26 mouse cellular contexts compared by ENCODE assay signal in the genomic region with DNA sequence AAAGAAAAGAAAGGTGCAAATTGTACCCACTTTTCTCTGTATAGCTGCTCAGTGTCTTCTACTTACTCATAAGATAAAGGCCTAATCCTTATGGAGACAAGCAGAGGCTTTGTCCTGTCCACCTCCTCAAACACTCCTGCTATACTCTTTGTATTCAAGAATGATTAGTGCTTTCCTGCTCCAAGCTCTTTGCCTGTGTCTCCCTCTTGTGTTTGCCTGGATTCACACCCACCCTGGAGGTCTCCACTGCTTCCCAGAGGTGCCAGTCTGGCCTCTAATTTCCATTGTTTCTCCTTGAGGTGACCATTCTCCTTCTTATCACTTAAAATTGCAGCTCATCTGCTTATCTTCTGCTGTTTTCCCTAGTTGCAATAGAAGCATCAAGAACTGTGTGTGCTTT. TPM values are rescaled to one million over a fixed set of nuclear protein-coding genes. Genes with fewer than 3 reads are reported as not detected.
DNase-seq lines count a peak whose midpoint lies in the region; ATAC-seq and TF ChIP-seq lines count a peak whose summit lies in the region.
"Had no signal": no experiment of that assay in that cellular context is flagged by ENCODE, and none has a peak within 500 bp of the region (broad histone marks: within the 10 kb centered on the region; RNA-seq: fewer than 3 reads in every experiment).

No protein-coding gene starts in this region.

- H3K27ac ChIP-seq in gastrocnemius, adult 2 months, result no peak overlapping the region
- no peak overlapping the region for H3K27ac ChIP-seq in kidney, postnatal 0 days
- no peak overlapping the region for H3K27ac ChIP-seq in midbrain, postnatal 0 days (ENCODE audit: low read depth, low read length)
- no peak overlapping the region for H3K27ac ChIP-seq in midbrain, embryonic 11.5 days (ENCODE audit: low read depth, low read length)
- H3K27ac ChIP-seq: forebrain, embryonic 10.5 days; limb, embryonic 12.5 days; liver, embryonic 13.5 days; midbrain, embryonic 13.5 days; neural tube, embryonic 12.5 days had no signal

- intact Hi-C loops in gastrocnemius, adult 2 months (cut with DNase I), result no loop called here

- H3K27me3 ChIP-seq in kidney, postnatal 0 days (ENCODE audit: insufficient read depth, low read length), result no peaks in the 10 kb centered on the region
- no peaks in the 10 kb centered on the region for H3K27me3 ChIP-seq in midbrain, postnatal 0 days (ENCODE audit: insufficient read depth, low read length)
- H3K27me3 ChIP-seq in midbrain, embryonic 11.5 days (ENCODE audit: control insufficient read depth, insufficient read depth, low read length), result no peaks in the 10 kb centered on the region
- H3K27me3 ChIP-seq: limb, embryonic 12.5 days; liver, embryonic 13.5 days; midbrain, embryonic 13.5 days; neural tube, embryonic 12.5 days had no signal

- DNase-seq in gastrocnemius, adult 2 months, result no peak
- DNase-seq in gastrocnemius, postnatal 10 days, result no peak
- DNase-seq in kidney, postnatal 0 days (ENCODE audit: low spot score), result peak; percentile 46
- DNase-seq in kidney, adult 9 months, result no peak
- DNase-seq in midbrain, postnatal 0 days (ENCODE audit: low spot score), result no peak
- DNase-seq in midbrain, embryonic 11.5 days (ENCODE audit: low spot score, missing footprints), result no peak
- DNase-seq in Muller cell, postnatal 12 days (ENCODE audit: inconsistent ontology term), result no peak
- no peak for DNase-seq in left cerebral cortex, adult 11 months (ENCODE audit: low spot score)
- DNase-seq: adrenal gland, postnatal 36 days; cerebellum, adult 11-12 months; cerebellum, postnatal 10 days; gastrocnemius, postnatal 36 days; kidney, adult 11 months; kidney, postnatal 14 days; layer of hippocampus, postnatal 36 days; liver, embryonic 13.5 days; right cerebral cortex, postnatal 14 days; spleen, adult 18-20 months had no signal

- TF ChIP-seq CTCF in gastrocnemius, adult 2 months (IDR thresholded peaks at IDR 0.05), result peak; percentile 6; the same call in 1 of the 2 replicates
- TF ChIP-seq CTCF in kidney, postnatal 0 days (IDR thresholded peaks at IDR 0.05; ENCODE audit: low read depth), result peak; percentile 59
- TF ChIP-seq CTCF in midbrain, postnatal 0 days (IDR thresholded peaks at IDR 0.05), result peak; percentile 51

- no peaks in the 10 kb centered on the region for H3K4me1 ChIP-seq in kidney, postnatal 0 days (replicated peaks; ENCODE audit: insufficient read depth, low read length)
- no peaks in the 10 kb centered on the region for H3K4me1 ChIP-seq in midbrain, postnatal 0 days (ENCODE audit: insufficient read depth, low read length)
- no peaks in the 10 kb centered on the region for H3K4me1 ChIP-seq in midbrain, embryonic 11.5 days (ENCODE audit: control insufficient read depth, insufficient read depth, low read length)
- H3K4me1 ChIP-seq: forebrain, embryonic 10.5 days; limb, embryonic 12.5 days; liver, embryonic 13.5 days; midbrain, embryonic 13.5 days; neural tube, embryonic 12.5 days had no signal

- H3K4me2 ChIP-seq in kidney, postnatal 0 days (ENCODE audit: low read length), result no peak overlapping the region
- H3K4me2 ChIP-seq in midbrain, postnatal 0 days (ENCODE audit: low read depth, low read length, poor library complexity, severe bottlenecking), result no peak overlapping the region
- H3K4me2 ChIP-seq in midbrain, embryonic 11.5 days, result no peak overlapping the region
- H3K4me2 ChIP-seq: limb, embryonic 12.5 days; liver, embryonic 13.5 days; midbrain, embryonic 13.5 days; neural tube, embryonic 12.5 days had no signal

- H3K9ac ChIP-seq in kidney, postnatal 0 days (ENCODE audit: low read depth, low read length), result no peak overlapping the region
- H3K9ac ChIP-seq in midbrain, postnatal 0 days (replicated peaks; ENCODE audit: low read length, poor library complexity, severe bottlenecking), result no peak overlapping the region
- H3K9ac ChIP-seq in midbrain, embryonic 11.5 days (ENCODE audit: low read length), result no peak overlapping the region
- H3K9ac ChIP-seq: limb, embryonic 12.5 days; liver, embryonic 13.5 days; midbrain, embryonic 13.5 days; neural tube, embryonic 12.5 days had no signal

- no peak for ATAC-seq in kidney, postnatal 0 days (replicated peaks; ENCODE audit: low FRiP score, low read depth)
- ATAC-seq in midbrain, postnatal 0 days (ENCODE audit: low FRiP score), result no peak
- no peak for ATAC-seq in midbrain, embryonic 11.5 days (ENCODE audit: low FRiP score)
- ATAC-seq: forebrain, embryonic 16.5 days; hindbrain, embryonic 16.5 days; midbrain, embryonic 13.5 days had no signal

- no peaks in the 10 kb centered on the region for H3K36me3 ChIP-seq in kidney, postnatal 0 days (ENCODE audit: insufficient read depth, low read length)
- H3K36me3 ChIP-seq in midbrain, postnatal 0 days (ENCODE audit: insufficient read depth, low read length), result no peaks in the 10 kb centered on the region
- H3K36me3 ChIP-seq in midbrain, embryonic 11.5 days (ENCODE audit: control insufficient read depth, insufficient read depth, low read length), result no peaks in the 10 kb centered on the region
- H3K36me3 ChIP-seq: forebrain, embryonic 10.5 days; limb, embryonic 12.5 days; liver, embryonic 13.5 days; midbrain, embryonic 13.5 days; neural tube, embryonic 12.5 days had no signal

- H3K9me3 ChIP-seq in kidney, postnatal 0 days (replicated peaks; ENCODE audit: low read length), result no peaks in the 10 kb centered on the region
- no peaks in the 10 kb centered on the region for H3K9me3 ChIP-seq in midbrain, postnatal 0 days (ENCODE audit: low read length)
- no peaks in the 10 kb centered on the region for H3K9me3 ChIP-seq in midbrain, embryonic 11.5 days (ENCODE audit: control insufficient read depth, low read length)
- H3K9me3 ChIP-seq: forebrain, embryonic 10.5 days; limb, embryonic 12.5 days; liver, embryonic 13.5 days; midbrain, embryonic 13.5 days; neural tube, embryonic 12.5 days had no signal

- no peak overlapping the region for H3K4me3 ChIP-seq in gastrocnemius, adult 2 months
- no peak overlapping the region for H3K4me3 ChIP-seq in kidney, postnatal 0 days (replicated peaks; ENCODE audit: low read depth, low read length)
- no peak overlapping the region for H3K4me3 ChIP-seq in midbrain, postnatal 0 days (ENCODE audit: low read depth, low read length)
- H3K4me3 ChIP-seq in midbrain, embryonic 11.5 days (ENCODE audit: low read depth, low read length), result no peak overlapping the region
- H3K4me3 ChIP-seq: forebrain, embryonic 10.5 days; limb, embryonic 12.5 days; liver, embryonic 13.5 days; midbrain, embryonic 13.5 days; neural tube, embryonic 12.5 days had no signal

RNA-seq across cellular contexts. Expression of gene Nipal4, which starts 8.8 kb away (rescaled TPM):
- total RNA-seq in gastrocnemius, adult 2 months (2021), result not detected
- under 1 TPM; 0.16 to 0.23 TPM for total RNA-seq in gastrocnemius, postnatal 10 days (2021)
- polyA plus RNA-seq in kidney, postnatal 0 days (2015; fragmentation: Nextera tagmentation; extraction: Ambion mirVana), result 0.54 and 0.76 TPM in 2 replicates
- total RNA-seq in midbrain, postnatal 0 days (2014; rRNA removed), result 0.27 and 0.33 TPM in 2 replicates
- 0.10 and 0.17 TPM in 2 replicates for polyA plus RNA-seq in midbrain, postnatal 0 days (2015; fragmentation: Nextera tagmentation; extraction: Ambion mirVana)
- 1.0 and 1.4 TPM in 2 replicates for polyA plus RNA-seq in midbrain, embryonic 11.5 days (2014; fragmentation: Nextera tagmentation; extraction: Ambion mirVana)
- total RNA-seq: adrenal gland, postnatal 36 days; hematopoietic stem cell, adult 5-6 weeks; megakaryocyte progenitor cell, adult 5-6 weeks had no signal

Comparison
In these comparisons a context has a peak if more than half of its experiments do, and no peak if none do; other contexts are left out.
1. CTCF ChIP-seq: peak in every context shown above with its lines; median percentile 59 in kidney, postnatal 0 days; 51 in midbrain, postnatal 0 days; 6 in gastrocnemius, adult 2 months.